Mouse (Mus musculus) embryonic fibroblast, embryonic 13.5 days (primary cell): ENCODE measurements around the gene Dlg5.

ENCODE experiments used
- CTCF ChIP-seq: IDR thresholded peaks from 2 replicates; pipeline ENCODE4 v1.5.1; 2011; ENCODE audit warnings: mild to moderate bottlenecking, control low read depth, low read length, moderate library complexity, borderline replicate concordance; ENCODE audit not compliant: insufficient read depth
- POLR2A ChIP-seq: IDR thresholded peaks from 2 replicates; pipeline ENCODE4 v1.6.1; 2011; ENCODE audit warnings: low read depth, mild to moderate bottlenecking, control low read depth, low read length, moderate library complexity

DNA sequence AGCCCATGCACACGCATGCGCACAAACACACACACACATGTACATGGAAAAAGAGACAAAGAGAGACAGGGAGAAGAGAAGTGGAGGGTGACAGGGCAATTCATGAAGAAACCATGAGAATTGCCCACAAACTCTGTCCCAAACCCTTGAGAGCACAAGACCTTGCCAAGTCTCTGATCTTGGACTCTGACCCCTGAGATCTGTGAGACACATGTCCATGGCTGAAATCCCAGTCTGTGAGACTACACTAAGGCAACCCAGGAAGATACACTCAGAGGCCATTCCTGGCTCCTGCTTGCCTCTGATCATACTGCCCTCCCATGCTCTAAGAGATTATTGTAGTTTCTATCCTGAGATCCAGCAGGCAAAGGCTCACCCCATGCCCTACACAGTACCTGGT, 44.9 kb downstream of the Dlg5 start:
- TF ChIP-seq CTCF (no peak), POLR2A (no peak)
